Mouse (Mus musculus) testis, adult 2 months (tissue): ENCODE results near the gene Kirrel3.

Experiments
- CTCF ChIP-seq: fragments of 200-500 bp; IDR thresholded peaks from 2 replicates; pipeline ENCODE4 v1.5.1; 2012; ENCODE audit warnings: low read depth, mild to moderate bottlenecking, inconsistent platforms, low read length, moderate library complexity; ENCODE audit not compliant: control insufficient read depth, insufficient read depth, insufficient replicate concordance
- POLR2A ChIP-seq: fragments of 200-500 bp; IDR thresholded peaks from 2 replicates; pipeline ENCODE4 v1.6.1; 2012; ENCODE audit warnings: low read depth, mild to moderate bottlenecking, inconsistent platforms, low read length, moderate library complexity; ENCODE audit not compliant: control insufficient read depth

DNA sequence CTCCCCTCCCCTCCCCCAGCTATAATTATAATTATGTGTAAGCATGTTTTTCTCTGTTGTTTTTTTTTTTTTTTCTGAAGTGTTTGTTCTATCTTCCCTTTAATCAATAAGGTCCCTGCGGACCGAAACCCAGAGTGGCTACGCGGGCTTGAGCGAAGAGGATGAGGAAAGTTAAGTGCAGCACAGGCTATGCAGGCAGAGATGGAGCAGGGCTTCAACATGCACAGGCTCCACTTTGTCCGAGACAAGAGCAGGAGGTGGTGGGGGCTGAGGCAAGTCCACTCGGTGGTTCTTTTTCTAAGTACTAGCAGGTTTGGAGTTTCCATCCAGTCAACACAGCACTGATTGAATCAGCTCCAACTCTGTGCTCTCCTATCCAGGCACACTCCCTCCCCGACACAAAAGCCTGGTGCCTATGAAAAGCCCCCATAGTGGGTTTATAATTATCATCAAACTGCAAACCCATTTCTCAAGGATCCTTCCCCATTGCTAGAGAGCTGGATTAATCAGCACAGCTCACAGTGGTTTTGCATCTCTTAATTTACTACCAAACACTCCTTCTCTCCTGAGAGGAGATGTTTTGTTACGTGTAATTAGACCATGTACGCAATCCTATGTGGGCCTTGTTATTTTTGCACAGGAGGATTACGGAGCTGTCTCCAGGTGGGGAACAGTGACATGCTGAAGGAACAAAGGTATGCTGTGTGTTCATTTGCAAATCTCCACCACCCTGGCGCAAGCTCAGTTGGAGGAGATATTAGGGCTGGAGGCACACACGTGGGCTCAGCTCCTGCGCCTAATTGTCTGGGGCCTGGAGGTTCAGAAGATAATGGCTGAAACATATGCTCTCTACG is 39.0 kb upstream of the Kirrel3 start:
- TF ChIP-seq CTCF (no peak), POLR2A (no peak)
